Mouse (Mus musculus) large intestine, adult 2 months (tissue): Measurements from ENCODE around the gene 1110004F10Rik. TPM values are rescaled to one million over a fixed set of nuclear protein-coding genes. Genes with fewer than 3 reads are reported as not detected.

Experiments used
- DNase-seq: peaks from one replicate; pipeline ENCODE4 v3.0.0-alpha.2; 2012; ENCODE audit warnings: low read depth, low spot score
- WGBS: fragments of 180-500 bp; shearing (Covaris S2); methylation state at CpG from one replicate; pipeline ENCODE4 v1.1.7; 2018; 5-methylcytosine and 5-hydroxymethylcytosine counted together
- polyA plus RNA-seq: library from polyadenylated mRNA; depleted of rRNA; stranded (reverse); fragments of >200 nt; gene quantifications from 2 replicates; pipeline ENCODE4 v1.2.3, GENCODE M21; 2012; rRNA removed

The 1110004F10Rik gene
- polyA plus RNA-seq, 1 experiment = 31.5 TPM

DNA sequence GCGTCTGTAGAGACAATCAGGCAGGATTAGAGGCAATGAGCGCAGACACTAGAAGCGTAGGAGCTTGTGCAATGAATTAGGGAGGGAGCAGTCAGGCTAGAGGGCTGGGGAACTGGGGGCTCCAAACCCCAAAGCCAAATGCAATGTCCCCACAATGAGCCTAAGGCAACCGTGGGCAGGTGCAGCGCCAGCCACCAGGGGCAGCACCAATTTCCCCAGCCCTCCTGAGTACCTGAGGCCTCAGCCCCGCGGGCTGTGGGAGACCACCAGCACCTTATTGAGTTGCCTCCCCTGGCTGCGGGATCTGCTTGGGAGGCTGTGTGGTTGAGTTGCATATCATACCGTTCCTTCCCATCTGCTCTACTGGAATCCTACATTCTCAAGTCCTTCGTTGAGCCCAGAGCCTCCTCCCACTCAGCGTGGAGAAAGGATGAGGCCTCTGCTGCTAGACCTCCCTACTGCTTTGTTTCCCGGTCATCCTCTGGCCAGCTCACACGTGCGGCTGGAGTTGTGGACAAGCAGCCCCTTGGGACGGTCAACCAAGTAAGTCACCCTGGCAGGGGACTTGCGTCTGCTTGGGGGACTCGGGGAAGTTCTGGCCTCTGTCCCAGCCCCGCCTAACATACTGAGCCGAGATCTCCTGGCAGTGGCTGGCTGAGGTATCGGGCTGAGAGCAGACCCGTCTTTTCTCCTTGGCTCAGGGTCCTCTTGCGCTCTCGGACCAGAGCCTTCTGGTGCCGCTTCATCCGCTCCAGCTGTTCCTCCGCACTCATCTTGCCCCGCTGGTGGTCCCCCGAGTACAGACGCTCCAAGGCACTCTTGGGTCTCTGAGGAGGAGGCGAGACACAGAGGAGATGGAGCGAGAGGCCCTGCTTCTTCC is 95.5 kb downstream of the 1110004F10Rik start:
- 80% methylated on average over 31 of the region's 31 CpGs for WGBS
- no peak for DNase-seq

- DNase-seq = no peak
- WGBS = 75% methylated on average over 12 of the region's 12 CpGs
Observed at GRCm38 (mm10) chr7:116137149-116137548, 98.0 kb downstream of the 1110004F10Rik start.

GRCm38 (mm10) chr7:116137671-116138070 is 98.5 kb downstream of the 1110004F10Rik start:
- WGBS = 81% methylated on average over 3 of the region's 3 CpGs
- DNase-seq = no peak

GRCm38 (mm10) chr7:116145030-116145429 is 105.8 kb downstream of the 1110004F10Rik start:
- DNase-seq = no peak
- WGBS = 51% methylated on average over 6 of the region's 6 CpGs

DNA sequence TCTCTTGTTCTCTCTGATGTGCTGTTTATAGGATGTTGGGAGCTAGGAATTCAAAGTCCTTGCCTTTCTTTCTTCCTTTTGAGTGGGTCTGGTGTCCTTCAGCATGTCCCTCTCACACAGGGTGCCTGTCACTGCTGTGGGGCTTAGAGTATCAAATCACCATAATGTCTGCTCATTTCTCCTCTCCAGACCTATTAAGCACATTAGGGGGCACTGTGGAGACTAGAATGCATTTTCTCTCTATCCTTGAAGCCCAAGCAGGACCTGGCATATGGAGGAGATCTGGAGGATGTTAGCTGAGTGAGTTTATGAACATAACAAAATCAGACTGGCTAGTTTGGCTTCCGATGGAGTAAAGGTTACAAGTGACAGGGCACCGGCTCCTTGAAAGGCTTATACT is 107.9 kb downstream of the 1110004F10Rik start:
- WGBS = 93% methylated on average over 2 of the region's 2 CpGs
- DNase-seq = no peak

DNA sequence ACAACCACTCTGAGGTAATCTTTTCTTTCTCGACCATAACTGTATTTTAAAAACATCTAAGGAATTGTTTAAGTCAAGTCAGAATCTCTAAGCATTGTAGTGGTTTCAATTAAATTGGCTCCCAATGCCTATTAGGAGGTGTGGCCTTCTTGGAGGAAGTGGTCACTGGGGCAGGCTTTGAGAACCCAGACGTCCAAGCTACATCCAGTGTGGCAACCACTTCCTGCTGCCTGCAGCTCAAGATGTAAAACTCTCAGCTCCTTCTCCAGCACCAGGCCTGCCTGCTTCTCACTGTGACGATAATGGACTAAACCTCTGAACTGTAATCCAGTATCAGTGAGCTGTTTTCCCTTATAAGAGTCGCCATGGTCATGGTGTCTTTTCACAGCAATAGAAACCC is 110.4 kb downstream of the 1110004F10Rik start:
- 64% methylated on average over 4 of the region's 4 CpGs for WGBS
- DNase-seq = no peak

DNA sequence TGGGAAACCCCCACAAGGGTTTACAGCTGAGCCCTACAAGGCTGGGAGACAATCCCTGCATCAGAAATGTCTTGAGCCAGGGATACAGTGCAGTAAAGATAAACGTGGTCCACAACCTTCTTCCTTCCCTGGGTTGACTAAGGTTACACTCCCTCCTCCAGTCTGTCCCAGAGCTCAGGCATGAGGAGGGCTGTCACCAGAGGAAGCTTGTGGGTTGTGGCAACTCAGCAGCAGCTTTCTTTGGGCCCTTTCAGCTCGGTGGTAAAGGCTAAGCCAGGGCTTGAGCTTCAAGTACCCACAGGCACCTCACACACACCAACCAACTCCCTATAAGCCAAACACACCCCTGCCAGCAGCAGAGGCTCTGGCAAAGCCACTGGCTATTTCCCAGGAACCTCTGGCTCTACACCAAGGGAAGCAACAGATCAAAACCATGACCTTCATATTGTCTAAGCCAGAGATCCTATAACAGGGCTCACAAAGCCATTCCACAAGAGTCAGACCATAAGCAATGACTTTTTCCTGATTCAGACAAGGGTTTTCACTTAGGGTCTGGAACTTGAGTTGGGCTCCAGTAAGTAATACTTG is 114.7 kb downstream of the 1110004F10Rik start:
- no peak for DNase-seq
- WGBS = 33% methylated on average over 2 of the region's 2 CpGs

Other genes with a start within 250 kb of the 1110004F10Rik start
- gene Sox6, start 601 bp upstream of the 1110004F10Rik start, polyA plus RNA-seq = 7.5 and 19.2 TPM in 2 replicates
- gene Gm4353, start 45.2 kb downstream of the 1110004F10Rik start, polyA plus RNA-seq = 0.80 and 0.81 TPM in 2 replicates